Mouse (Mus musculus): ENCODE data around the gene Mindy4b-ps. TPM values are rescaled to one million over a fixed set of nuclear protein-coding genes. Genes with fewer than 3 reads are reported as not detected.

Mindy4b-ps gene
- polyA plus RNA-seq, 1 experiment = 0.11 TPM

- peak; percentile 69 for DNase-seq (ENCODE audit: low read depth)
These were observed 37.7 kb downstream of the Mindy4b-ps start for GRCm38 (mm10) chr3:58784219-58785092.

GRCm38 (mm10) chr3:58783602-58784218 lies 38.4 kb downstream of the Mindy4b-ps start:
- TF ChIP-seq CTCF (IDR thresholded peaks at IDR 0.05; ENCODE audit: borderline replicate concordance, extremely low read depth, insufficient read depth, insufficient read length) = no peak
- no peak for TF ChIP-seq POLR2A (IDR thresholded peaks at IDR 0.05; ENCODE audit: borderline replicate concordance, extremely low read depth, insufficient read depth, insufficient read length, poor library complexity, severe bottlenecking)
- no peak for DNase-seq (ENCODE audit: low read depth)

More at GRCm38 (mm10) chr3:58784219-58785092, 37.7 kb downstream of the Mindy4b-ps start:
- no peak for TF ChIP-seq POLR2A (IDR thresholded peaks at IDR 0.05; ENCODE audit: borderline replicate concordance, extremely low read depth, insufficient read depth, insufficient read length, poor library complexity, severe bottlenecking)
- peak; percentile 21; the same call in 1 of the 2 replicates for TF ChIP-seq CTCF (IDR thresholded peaks at IDR 0.05; ENCODE audit: borderline replicate concordance, extremely low read depth, insufficient read depth, insufficient read length)

GRCm38 (mm10) chr3:58756429-58756828 lies 65.7 kb downstream of the Mindy4b-ps start:
- DNase-seq (ENCODE audit: low read depth) = no peak
- TF ChIP-seq POLR2A (IDR thresholded peaks at IDR 0.05; ENCODE audit: borderline replicate concordance, extremely low read depth, insufficient read depth, insufficient read length, poor library complexity, severe bottlenecking) = no peak

GRCm38 (mm10) chr3:58755769-58756168 lies 66.3 kb downstream of the Mindy4b-ps start:
- DNase-seq (ENCODE audit: low read depth) = no peak
- TF ChIP-seq CTCF (IDR thresholded peaks at IDR 0.05; ENCODE audit: borderline replicate concordance, extremely low read depth, insufficient read depth, insufficient read length) (no peak), POLR2A (IDR thresholded peaks at IDR 0.05; ENCODE audit: borderline replicate concordance, extremely low read depth, insufficient read depth, insufficient read length, poor library complexity, severe bottlenecking) (no peak)

- DNase-seq (ENCODE audit: low read depth) = no peak
- TF ChIP-seq CTCF (IDR thresholded peaks at IDR 0.05; ENCODE audit: borderline replicate concordance, extremely low read depth, insufficient read depth, insufficient read length) (no peak), POLR2A (IDR thresholded peaks at IDR 0.05; ENCODE audit: borderline replicate concordance, extremely low read depth, insufficient read depth, insufficient read length, poor library complexity, severe bottlenecking) (no peak)
These were observed 67.8 kb downstream of the Mindy4b-ps start for GRCm38 (mm10) chr3:58754361-58754760.

GRCm38 (mm10) chr3:58751818-58752620 lies 70.1 kb downstream of the Mindy4b-ps start:
- peak; percentile 33 for DNase-seq (ENCODE audit: low read depth)

GRCm38 (mm10) chr3:58748724-58749123 lies 73.4 kb downstream of the Mindy4b-ps start:
- no peak for DNase-seq (ENCODE audit: low read depth)
- TF ChIP-seq POLR2A (IDR thresholded peaks at IDR 0.05; ENCODE audit: borderline replicate concordance, extremely low read depth, insufficient read depth, insufficient read length, poor library complexity, severe bottlenecking) (no peak), CTCF (IDR thresholded peaks at IDR 0.05; ENCODE audit: borderline replicate concordance, extremely low read depth, insufficient read depth, insufficient read length) (no peak)

More at GRCm38 (mm10) chr3:58751818-58752620, 70.1 kb downstream of the Mindy4b-ps start:
- TF ChIP-seq POLR2A (IDR thresholded peaks at IDR 0.05; ENCODE audit: borderline replicate concordance, extremely low read depth, insufficient read depth, insufficient read length, poor library complexity, severe bottlenecking) = no peak
- TF ChIP-seq CTCF (IDR thresholded peaks at IDR 0.05; ENCODE audit: borderline replicate concordance, extremely low read depth, insufficient read depth, insufficient read length) = no peak

GRCm38 (mm10) chr3:58747924-58748323 lies 74.2 kb downstream of the Mindy4b-ps start:
- DNase-seq (ENCODE audit: low read depth) = no peak
- TF ChIP-seq CTCF (IDR thresholded peaks at IDR 0.05; ENCODE audit: borderline replicate concordance, extremely low read depth, insufficient read depth, insufficient read length) = no peak
- TF ChIP-seq POLR2A (IDR thresholded peaks at IDR 0.05; ENCODE audit: borderline replicate concordance, extremely low read depth, insufficient read depth, insufficient read length, poor library complexity, severe bottlenecking) = no peak

GRCm38 (mm10) chr3:58739536-58739935 lies 82.6 kb downstream of the Mindy4b-ps start:
- TF ChIP-seq CTCF (IDR thresholded peaks at IDR 0.05; ENCODE audit: borderline replicate concordance, extremely low read depth, insufficient read depth, insufficient read length) = no peak
- TF ChIP-seq POLR2A (IDR thresholded peaks at IDR 0.05; ENCODE audit: borderline replicate concordance, extremely low read depth, insufficient read depth, insufficient read length, poor library complexity, severe bottlenecking) = no peak
- DNase-seq (ENCODE audit: low read depth) = no peak

Other genes with a start within 250 kb of the Mindy4b-ps start
- gene Selenot, start 245.7 kb downstream of the Mindy4b-ps start, polyA plus RNA-seq (2012; rRNA removed) = 47.9 and 69.2 TPM in 2 replicates
- 0.26 and 0.33 TPM in 2 replicates for gene Erich6, start 185.1 kb downstream of the Mindy4b-ps start, polyA plus RNA-seq (2012; rRNA removed)
- gene Siah2, start 129.9 kb downstream of the Mindy4b-ps start, polyA plus RNA-seq (2012; rRNA removed) = 11.1 and 16.2 TPM in 2 replicates
- 0.74 and 0.85 TPM in 2 replicates for gene Clrn1, start 63.0 kb upstream of the Mindy4b-ps start, polyA plus RNA-seq (2012; rRNA removed)
- gene Med12l, start 183.5 kb upstream of the Mindy4b-ps start, polyA plus RNA-seq (2012; rRNA removed) = 9.8 and 12.3 TPM in 2 replicates

All from brain, embryonic 14.5 days (tissue).